Mouse (Mus musculus) G1E (cell line): Measurements from ENCODE around the gene Kif1b. TPM values are rescaled to one million over a fixed set of nuclear protein-coding genes. Genes with fewer than 3 reads are reported as not detected.

Experiments
- ATAC-seq: 2 replicates; pipeline ENCODE4 v1.8.0; 2016; ENCODE audit warnings: mild to moderate bottlenecking; ENCODE audit not compliant: insufficient number of reproducible peaks, poor library complexity, low FRiP score, severe bottlenecking; ENCODE audit errors: extremely low read depth
- DNase-seq: peaks from one replicate; pipeline ENCODE4 v3.0.0; 2012; ENCODE audit warnings: low spot score
- H3K27me3 ChIP-seq: 2 replicates; pipeline ENCODE4 v1.6.1; 2012; ENCODE audit warnings: mild to moderate bottlenecking, low read length, inconsistent platforms; ENCODE audit not compliant: insufficient read depth
- H3K36me3 ChIP-seq: replicated peaks from 2 replicates; pipeline ENCODE3; 2012; ENCODE audit warnings: mild to moderate bottlenecking, inconsistent platforms
- H3K4me1 ChIP-seq: 2 replicates; pipeline ENCODE4 v1.6.1; 2012; ENCODE audit warnings: low read depth, low read length, inconsistent platforms, mixed read lengths; ENCODE audit not compliant: insufficient read depth
- H3K4me3 ChIP-seq: 2 replicates; pipeline ENCODE4 v1.5.1; 2012; ENCODE audit warnings: low read depth, mild to moderate bottlenecking, inconsistent platforms, low read length, moderate library complexity, mixed read lengths
- H3K9me3 ChIP-seq: replicated peaks from 2 replicates; pipeline ENCODE4 v1.6.1; 2012; ENCODE audit warnings: inconsistent platforms
- CTCF ChIP-seq: IDR thresholded peaks from 2 replicates; pipeline ENCODE4 v1.5.1; 2012; ENCODE audit warnings: low read depth, low read length, inconsistent platforms, mixed read lengths
- GATA1 ChIP-seq: IDR thresholded peaks from 2 replicates; pipeline ENCODE4 v1.6.1; 2012; ENCODE audit warnings: borderline replicate concordance, low read length, inconsistent platforms, mixed read lengths
- GATA2 ChIP-seq: IDR thresholded peaks from 2 replicates; pipeline ENCODE4 v1.6.1; 2012; ENCODE audit warnings: low read depth, low read length, inconsistent platforms, borderline replicate concordance
- POLR2AphosphoS5 ChIP-seq: IDR thresholded peaks from 2 replicates; pipeline ENCODE4 v1.6.1; 2012; ENCODE audit warnings: low read depth, low read length, inconsistent platforms; ENCODE audit not compliant: insufficient replicate concordance
- TAL1 ChIP-seq: conservative IDR thresholded peaks from 2 replicates; pipeline ENCODE4 v1.6.1; 2012; ENCODE audit warnings: low read depth, low read length, inconsistent platforms, mixed read lengths
- polyA plus RNA-seq: library from polyadenylated mRNA; stranded (reverse); fragments of >175 nt; gene quantifications from 2 replicates; pipeline ENCODE4 v1.2.3, GENCODE M21; 2012
- total RNA-seq, 2 experiments: library from RNA; stranded (forward) in 1 of 2; stranded (reverse) in 1 of 2; fragments of 200-1000 nt in 1 of 2; fragments of >200 nt in 1 of 2; fragmentation: Nextera tagmentation in 1 of 2; gene quantifications; 2 replicates each; pipeline ENCODE4 v1.2.3; 2014 to 2017

Kif1b gene
- total and polyA plus RNA-seq, 3 experiments = 2.6 to 43.0 (median 32.7) TPM

DNA sequence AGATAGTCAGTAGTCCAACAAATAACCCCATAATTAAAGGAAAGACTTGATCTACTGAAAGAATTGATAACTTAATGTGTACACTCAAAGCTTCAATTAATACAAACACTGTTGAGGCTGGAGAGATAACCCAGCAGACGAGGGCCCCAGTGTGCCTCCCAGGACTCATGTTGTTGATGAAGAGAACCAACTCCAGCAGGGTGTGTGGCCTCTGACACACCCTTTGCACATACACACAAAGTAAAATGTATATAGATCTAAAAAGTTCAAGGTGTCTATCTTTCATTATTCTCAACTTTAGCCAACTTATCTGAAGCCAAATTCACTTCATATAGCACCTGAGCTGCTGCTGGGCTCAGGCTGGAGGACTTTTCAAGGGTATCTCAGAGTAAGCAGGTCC lies 110.3 kb downstream of the Kif1b start:
- Histone ChIP-seq H3K4me3 (no peak overlapping the region), H3K27me3 (no peaks in the 10 kb centered on the region; the same call in 1 of the 2 replicates), H3K36me3 (peaks cover 8% of the 10 kb centered on the region), H3K4me1 (peaks cover 9% of the 10 kb centered on the region), H3K9me3 (no peaks in the 10 kb centered on the region)
- no peak for TF ChIP-seq GATA2
- no peak for TF ChIP-seq CTCF
- no peak for TF ChIP-seq GATA1
- no peak for TF ChIP-seq TAL1
- TF ChIP-seq POLR2AphosphoS5 = no peak
- DNase-seq = no peak
- no peak for ATAC-seq

DNA sequence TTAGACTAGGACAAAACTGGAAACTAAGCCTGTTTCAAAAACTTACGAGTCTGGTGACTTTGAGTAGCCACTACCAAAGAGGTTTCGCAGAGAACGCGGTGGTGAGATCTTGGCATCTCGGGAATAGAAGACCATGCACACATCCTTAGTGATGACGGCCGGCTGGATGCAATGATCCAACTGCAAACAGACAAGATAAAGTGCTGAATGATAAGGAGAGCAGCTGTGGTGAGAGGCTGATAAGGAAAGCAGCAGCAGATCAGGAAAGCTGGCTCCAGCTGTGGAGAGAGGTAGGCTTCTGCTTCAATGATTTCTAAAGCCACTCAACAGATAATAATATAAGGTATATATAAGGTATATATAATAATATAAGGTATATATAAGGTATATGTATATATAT lies 116.4 kb downstream of the Kif1b start:
- no peaks in the 10 kb centered on the region for H3K27me3 ChIP-seq
- peaks cover 8% of the 10 kb centered on the region for H3K36me3 ChIP-seq
- ATAC-seq = peak; percentile 91
- H3K4me1 ChIP-seq = peaks cover 18% of the 10 kb centered on the region
- peak; percentile 22 for DNase-seq
- TF ChIP-seq GATA2 (no peak), TAL1 (peak; percentile 59), CTCF (no peak), GATA1 (no peak), POLR2AphosphoS5 (no peak)
- no peaks in the 10 kb centered on the region for H3K9me3 ChIP-seq
- H3K4me3 ChIP-seq = no peak overlapping the region

- Histone ChIP-seq H3K4me1 (peaks cover 18% of the 10 kb centered on the region), H3K27me3 (no peaks in the 10 kb centered on the region; the same call in 1 of the 2 replicates), H3K4me3 (no peak overlapping the region), H3K9me3 (no peaks in the 10 kb centered on the region), H3K36me3 (peaks cover 18% of the 10 kb centered on the region)
- DNase-seq (no peak), ATAC-seq (no peak)
- TF ChIP-seq GATA1 = no peak
- TF ChIP-seq GATA2 = no peak
- TF ChIP-seq CTCF = no peak
- no peak for TF ChIP-seq POLR2AphosphoS5
- TF ChIP-seq TAL1 = no peak
Measured at GRCm38 (mm10) chr4:149188563-149188962, 118.9 kb downstream of the Kif1b start.

DNA sequence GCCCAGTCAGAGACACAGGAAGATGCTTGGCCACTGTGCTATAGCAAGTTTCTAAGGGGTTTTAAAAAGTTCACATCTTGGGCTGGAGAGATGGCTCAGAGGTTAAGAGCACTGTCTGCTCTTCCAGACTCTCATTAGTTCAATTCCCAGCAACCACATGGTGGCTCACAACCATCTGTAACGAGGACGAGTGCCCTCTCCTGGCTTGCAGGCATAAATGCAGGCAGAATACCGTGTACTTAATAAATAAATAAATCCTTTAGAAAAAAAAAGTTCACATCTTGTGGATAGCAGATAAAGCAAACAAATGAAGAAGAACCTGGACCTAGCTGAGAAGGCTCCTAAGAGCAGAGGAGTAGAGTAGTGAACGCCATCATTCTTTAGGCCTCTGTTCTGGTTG lies 124.7 kb downstream of the Kif1b start:
- no peak for ATAC-seq
- DNase-seq = no peak
- H3K4me1 ChIP-seq = no peaks in the 10 kb centered on the region
- peaks cover 3% of the 10 kb centered on the region; the same call in 1 of the 2 replicates for H3K27me3 ChIP-seq
- no peaks in the 10 kb centered on the region for H3K9me3 ChIP-seq
- H3K36me3 ChIP-seq = peaks cover 44% of the 10 kb centered on the region
- no peak overlapping the region for H3K4me3 ChIP-seq
- TF ChIP-seq POLR2AphosphoS5 (no peak), CTCF (no peak), GATA1 (no peak), TAL1 (no peak), GATA2 (no peak)

DNA sequence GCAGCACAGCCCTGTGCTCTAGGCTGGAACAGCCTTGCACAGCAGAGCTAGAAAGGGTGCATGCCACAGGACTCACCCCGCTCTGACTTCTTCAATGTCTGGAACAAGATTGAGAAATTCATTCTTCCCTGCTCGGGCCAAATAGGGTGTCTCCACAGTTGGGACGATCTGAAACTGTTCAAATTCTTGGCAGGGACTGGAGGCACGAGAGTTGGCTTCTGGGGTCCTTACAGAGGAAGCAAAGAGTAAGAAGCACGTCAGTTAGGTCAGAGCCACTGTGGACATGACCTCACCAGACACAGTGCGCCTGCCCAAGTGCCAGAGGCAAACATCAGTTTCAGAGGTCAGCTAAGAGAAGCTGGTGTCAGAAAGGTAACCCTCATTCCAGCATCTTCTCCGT lies 125.3 kb downstream of the Kif1b start:
- no peaks in the 10 kb centered on the region for H3K4me1 ChIP-seq
- peaks cover 38% of the 10 kb centered on the region for H3K36me3 ChIP-seq
- H3K4me3 ChIP-seq = no peak overlapping the region
- no peaks in the 10 kb centered on the region for H3K9me3 ChIP-seq
- TF ChIP-seq GATA1 (no peak), POLR2AphosphoS5 (no peak), GATA2 (no peak), CTCF (no peak), TAL1 (no peak)
- no peak for ATAC-seq
- DNase-seq = no peak
- peaks cover 3% of the 10 kb centered on the region; the same call in 1 of the 2 replicates for H3K27me3 ChIP-seq

DNA sequence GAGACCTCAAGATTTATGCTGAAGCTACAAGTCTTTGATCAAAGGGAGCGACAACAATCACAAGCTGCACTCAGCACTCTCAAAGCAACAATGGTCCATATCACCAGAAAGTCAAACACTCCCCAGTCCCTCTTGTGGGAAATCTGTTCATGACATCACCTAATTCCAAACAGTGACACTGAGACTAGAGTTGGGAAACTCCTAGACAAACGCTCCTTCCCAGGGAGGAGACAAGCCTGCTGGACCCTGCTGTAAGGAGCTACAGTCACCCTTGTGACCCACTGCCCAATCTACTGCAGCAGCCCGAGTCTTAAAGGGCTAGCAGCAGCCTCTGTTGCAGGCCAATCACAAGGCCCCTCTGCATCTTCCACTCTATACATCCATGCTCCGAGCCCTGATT lies 127.9 kb downstream of the Kif1b start:
- no peak overlapping the region for H3K4me3 ChIP-seq
- TF ChIP-seq GATA2 = no peak
- no peak for TF ChIP-seq GATA1
- TF ChIP-seq TAL1 = no peak
- no peak for TF ChIP-seq CTCF
- no peak for TF ChIP-seq POLR2AphosphoS5
- no peak for DNase-seq
- peaks cover 3% of the 10 kb centered on the region; the same call in 1 of the 2 replicates for H3K27me3 ChIP-seq
- peaks cover 33% of the 10 kb centered on the region for H3K36me3 ChIP-seq
- no peak for ATAC-seq
- H3K9me3 ChIP-seq = no peaks in the 10 kb centered on the region
- no peaks in the 10 kb centered on the region for H3K4me1 ChIP-seq

DNA sequence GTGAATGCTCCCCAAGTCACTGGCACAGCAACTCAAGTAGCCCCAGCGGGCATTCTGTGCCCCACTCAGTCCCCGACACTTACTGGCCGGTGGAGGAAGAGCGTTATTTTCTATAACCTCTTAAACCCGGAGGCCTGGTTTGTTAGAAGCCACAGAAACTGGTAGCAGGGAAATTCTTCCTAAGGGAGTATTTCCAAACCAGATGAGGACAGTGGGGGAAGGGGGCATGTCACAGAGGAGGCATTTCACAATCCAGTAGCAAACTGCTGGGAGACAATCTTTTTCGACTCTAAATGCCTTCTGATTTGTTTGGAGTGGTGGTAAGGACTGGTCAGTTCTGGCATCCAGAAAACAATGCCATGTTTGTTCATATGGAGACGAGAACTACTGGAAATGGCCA lies 128.3 kb downstream of the Kif1b start:
- Histone ChIP-seq H3K9me3 (no peaks in the 10 kb centered on the region), H3K4me3 (no peak overlapping the region), H3K4me1 (no peaks in the 10 kb centered on the region), H3K36me3 (peaks cover 31% of the 10 kb centered on the region), H3K27me3 (peaks cover 3% of the 10 kb centered on the region; the same call in 1 of the 2 replicates)
- TF ChIP-seq GATA2 (no peak), GATA1 (no peak), CTCF (no peak), TAL1 (no peak), POLR2AphosphoS5 (no peak)
- DNase-seq (no peak), ATAC-seq (no peak)
